Mouse (Mus musculus): ENCODE measurements around the gene Knop1. TPM values are rescaled to one million over a fixed set of nuclear protein-coding genes. Genes with fewer than 3 reads are reported as not detected.
A peak's percentile ranks its signal among the peaks of the same experiment; 100 is the strongest.

Knop1 gene
- total RNA-seq, 2 experiments from 2014 or later: 25.2 to 27.6 TPM

DNA sequence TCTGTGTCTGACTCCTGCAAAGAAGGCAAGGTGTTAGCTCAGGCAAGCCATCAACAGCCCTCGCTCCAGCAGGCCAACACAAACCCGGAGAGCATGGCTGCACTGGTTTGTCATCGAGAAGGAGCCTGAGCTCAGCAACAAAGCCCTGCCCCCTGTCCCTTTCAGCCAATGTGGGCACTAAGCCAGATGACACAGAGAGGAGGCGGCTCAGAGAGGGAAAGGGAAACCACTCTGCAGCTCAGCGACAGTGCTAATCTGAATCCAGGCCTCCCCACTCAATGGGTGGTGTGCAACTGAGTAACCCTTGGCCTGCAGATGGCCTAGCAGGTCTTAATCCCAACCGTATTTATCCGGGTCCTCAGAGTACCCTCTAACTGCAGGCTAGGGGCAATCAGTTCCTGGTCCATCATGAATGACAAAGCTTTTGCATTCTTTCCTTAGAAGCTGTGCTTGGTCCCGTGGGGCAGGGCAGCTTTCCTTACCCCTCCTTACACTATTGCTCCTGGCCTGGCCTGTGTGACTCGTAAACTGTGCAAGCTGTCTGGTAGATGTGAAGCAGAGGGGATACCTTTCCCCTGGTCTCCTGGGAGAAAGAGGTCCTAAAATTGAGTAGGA, 5.3 kb downstream of the Knop1 start:
- intact Hi-C loops (cut with DNase I; ENCODE audit: low total_unique reads): loop anchor here (10.0 kb wide), 2 partner anchors 74 to 144 kb away; partner anchors contain the start of gene Gprc5b
- DNase-seq: no peak

GRCm38 (mm10) chr7:118849543-118850250, 6.4 kb downstream of the Knop1 start:
- intact Hi-C loops (cut with DNase I; ENCODE audit: low total_unique reads): loop anchor here (10.0 kb wide), 3 partner anchors 75 to 145 kb away; partner anchors contain the start of gene Gprc5b

DNA sequence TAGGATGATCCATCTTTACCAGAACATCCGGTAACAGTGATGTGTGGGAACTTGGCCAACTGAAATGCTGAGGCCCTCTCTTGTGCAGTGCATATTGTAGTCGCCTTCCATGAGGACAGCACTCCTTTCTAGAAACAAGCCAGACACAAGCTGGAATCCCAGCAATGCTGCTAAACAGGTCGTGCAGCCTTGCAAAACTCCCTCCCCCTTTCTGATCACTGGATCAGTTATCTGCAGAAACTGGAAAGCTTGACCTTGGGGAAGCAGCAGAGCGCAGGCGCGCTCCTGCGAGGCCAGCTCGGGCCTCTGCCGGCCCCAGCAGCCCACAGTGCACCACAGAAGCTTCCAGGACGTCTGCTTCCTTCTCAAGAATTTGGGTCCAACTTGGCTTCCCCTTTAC, 7.3 kb downstream of the Knop1 start:
- intact Hi-C loops (cut with DNase I; ENCODE audit: low total_unique reads): loop anchor here (10.0 kb wide), 1 partner anchor 84 kb away; no protein-coding TSS in a partner anchor
- no peak for DNase-seq

More at GRCm38 (mm10) chr7:118849543-118850250, 6.4 kb downstream of the Knop1 start:
- no peak for DNase-seq

DNA sequence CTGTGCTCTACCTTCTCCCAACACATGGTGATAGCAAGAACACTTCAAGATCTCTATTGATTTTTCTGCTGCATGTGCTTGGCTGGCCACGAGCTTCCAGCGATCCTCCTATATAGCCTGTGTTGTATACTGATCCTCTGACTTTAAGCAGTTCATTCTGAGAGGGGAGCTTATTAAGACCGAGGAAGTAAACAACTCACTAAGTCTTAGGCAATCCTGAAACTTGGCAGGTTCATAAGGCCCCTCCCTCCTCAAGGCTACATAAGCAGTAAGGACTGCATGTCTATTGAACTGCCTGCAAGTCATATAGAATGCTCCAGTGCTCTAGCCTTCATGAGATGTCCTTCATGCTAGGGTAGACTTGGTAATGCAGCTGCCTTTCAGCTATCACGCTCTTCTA, 9.7 kb downstream of the Knop1 start:
- intact Hi-C loops (cut with DNase I; ENCODE audit: low total_unique reads): loop anchor here (10.0 kb wide), 1 partner anchor 82 kb away; no protein-coding TSS in a partner anchor
- DNase-seq: no peak

DNA sequence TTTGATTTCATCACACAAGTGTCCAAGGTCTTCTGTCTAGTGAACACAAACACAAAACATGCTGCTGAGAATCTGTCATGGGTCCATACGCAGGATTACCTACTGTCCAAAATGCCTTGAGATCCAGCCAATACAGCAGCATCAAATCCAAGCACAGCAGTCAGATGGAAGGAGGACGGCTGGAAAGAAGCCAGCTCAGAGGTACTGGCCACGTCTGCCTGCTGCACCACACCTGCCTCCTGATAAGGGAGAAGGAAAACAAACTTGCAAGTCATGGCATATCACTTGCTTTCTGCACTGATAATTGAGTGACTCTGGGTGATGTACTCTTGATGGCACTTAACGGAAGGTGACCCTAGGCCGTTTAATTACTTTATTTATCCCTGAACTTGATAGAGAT, 10.9 kb downstream of the Knop1 start:
- intact Hi-C loops (cut with DNase I; ENCODE audit: low total_unique reads): loop anchor here (10.0 kb wide), 1 partner anchor 80 kb away; no protein-coding TSS in a partner anchor
- no peak for DNase-seq

- intact Hi-C loops (cut with DNase I; ENCODE audit: low total_unique reads): loop anchor here (10.0 kb wide), 1 partner anchor 78 kb away; no protein-coding TSS in a partner anchor
- no peak for DNase-seq
Observed at GRCm38 (mm10) chr7:118842938-118843337, 13.1 kb downstream of the Knop1 start.

DNA sequence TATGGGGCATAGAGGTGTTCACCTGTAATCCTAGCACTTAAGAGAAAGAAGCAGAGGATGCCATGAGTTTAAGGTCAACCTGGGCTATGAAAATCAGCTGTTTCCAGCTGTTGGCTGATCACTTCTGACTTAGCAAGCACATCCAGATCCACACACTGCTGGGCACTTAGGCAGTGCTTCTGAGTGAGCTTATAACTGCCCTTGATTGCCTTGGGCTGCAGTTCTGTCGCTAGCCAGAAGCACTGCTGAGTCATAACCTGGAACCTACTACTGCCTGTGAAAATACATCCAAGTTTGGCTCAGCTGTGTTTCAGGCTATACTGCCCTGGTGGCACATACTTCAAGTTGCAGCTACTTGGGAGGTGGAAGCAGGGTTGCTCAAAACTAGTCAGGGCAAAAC, 14.3 kb downstream of the Knop1 start:
- no peak for DNase-seq
- intact Hi-C loops (cut with DNase I; ENCODE audit: low total_unique reads): loop anchor here (10.0 kb wide), 1 partner anchor 77 kb away; no protein-coding TSS in a partner anchor

DNA sequence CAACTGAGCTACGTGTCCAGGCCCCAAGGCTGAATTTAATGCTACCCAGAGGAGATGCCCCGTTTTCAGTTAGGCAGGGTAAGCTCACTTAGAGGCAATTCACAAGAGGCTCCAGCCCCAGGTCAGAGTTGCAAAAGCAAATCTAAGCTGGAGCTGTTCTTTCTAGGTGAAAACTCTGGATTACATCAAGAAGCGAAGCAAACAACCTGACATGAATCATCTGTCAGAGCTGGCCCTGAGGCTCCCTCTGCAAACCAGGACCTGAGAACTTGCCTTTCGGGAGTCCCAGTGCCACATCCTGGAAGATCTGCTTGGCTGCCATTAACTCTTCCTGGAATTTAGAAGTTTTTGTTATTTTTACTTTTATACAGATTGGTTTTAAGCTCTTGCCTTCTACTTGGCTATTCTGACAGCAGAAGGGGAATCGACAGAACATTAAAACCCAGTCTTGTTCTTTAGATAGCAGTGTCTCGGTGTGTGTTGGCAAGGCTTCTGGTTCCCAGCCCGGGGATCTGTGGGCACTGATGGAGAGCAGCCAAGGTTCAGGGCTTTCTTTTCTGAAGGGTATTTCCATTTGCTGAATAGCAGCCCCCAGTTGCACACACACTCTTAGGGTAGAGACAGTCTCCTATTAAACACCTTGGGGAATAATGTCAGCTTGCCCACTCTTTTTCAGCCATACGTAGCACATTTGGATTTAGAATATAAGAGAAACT, 14.9 kb downstream of the Knop1 start:
- no peak for DNase-seq
- intact Hi-C loops (cut with DNase I; ENCODE audit: low total_unique reads): loop anchor here (10.0 kb wide), 1 partner anchor 76 kb away; no protein-coding TSS in a partner anchor

DNA sequence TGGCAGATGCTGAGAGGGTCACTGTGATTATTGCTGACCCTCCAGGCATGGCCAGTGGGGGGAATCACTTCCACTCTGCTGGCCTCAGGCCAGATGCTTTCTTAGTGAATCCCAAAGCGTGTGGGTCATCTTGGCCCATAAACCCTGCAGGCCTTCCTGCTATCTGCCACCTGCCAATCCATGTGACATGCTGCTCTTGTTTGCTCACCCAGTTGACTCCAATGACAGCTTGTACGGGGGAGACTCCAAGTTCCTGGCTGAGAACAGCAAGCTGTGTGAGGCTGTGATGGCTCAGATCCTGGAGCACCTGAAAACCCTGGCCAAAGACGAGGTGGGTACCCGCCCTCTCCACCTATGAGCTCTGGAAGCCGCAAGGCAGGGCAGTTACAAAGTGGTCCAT, 18.2 kb downstream of the Knop1 start:
- intact Hi-C loops (cut with DNase I; ENCODE audit: low total_unique reads): no loop called here
- no peak for DNase-seq

- no peak for DNase-seq
- intact Hi-C loops (cut with DNase I; ENCODE audit: low total_unique reads): no loop called here
Observed at GRCm38 (mm10) chr7:118827975-118828416, 28.1 kb downstream of the Knop1 start.

GRCm38 (mm10) chr7:118824451-118824850, 31.6 kb downstream of the Knop1 start:
- no peak for DNase-seq
- intact Hi-C loops (cut with DNase I; ENCODE audit: low total_unique reads): no loop called here

DNA sequence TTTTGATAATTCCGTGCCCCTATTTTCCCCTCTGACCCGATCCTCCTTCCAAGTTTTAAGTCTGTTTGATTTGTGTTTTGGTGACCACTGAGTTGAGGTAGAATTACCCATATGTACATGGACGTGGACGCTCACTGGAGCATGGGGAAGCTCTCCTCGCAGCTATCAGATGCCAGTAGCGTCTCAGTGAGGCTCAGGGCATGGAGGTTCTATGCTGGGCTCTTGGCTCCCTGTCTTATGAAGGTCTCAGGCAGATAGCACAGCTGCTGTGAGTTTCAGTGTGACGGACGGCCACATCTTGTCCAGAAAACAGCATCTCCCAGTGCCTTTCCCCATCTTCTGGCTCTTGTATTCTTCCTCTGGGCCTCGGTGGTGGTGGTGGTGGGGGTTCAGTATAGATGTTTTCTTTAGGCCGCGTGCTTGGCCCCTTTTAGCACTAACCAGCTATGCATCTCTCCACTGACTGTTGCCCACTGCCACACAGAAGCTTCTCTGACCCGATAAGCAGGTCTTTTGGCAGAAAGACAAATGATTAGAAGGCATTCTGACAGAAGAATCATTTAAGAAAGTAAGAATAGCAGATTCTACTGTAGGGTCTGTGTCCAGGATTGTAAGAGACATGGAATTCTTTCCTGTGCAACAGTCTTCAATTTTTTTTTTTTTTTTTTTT, 34.0 kb downstream of the Knop1 start:
- intact Hi-C loops (cut with DNase I; ENCODE audit: low total_unique reads): no loop called here

DNA sequence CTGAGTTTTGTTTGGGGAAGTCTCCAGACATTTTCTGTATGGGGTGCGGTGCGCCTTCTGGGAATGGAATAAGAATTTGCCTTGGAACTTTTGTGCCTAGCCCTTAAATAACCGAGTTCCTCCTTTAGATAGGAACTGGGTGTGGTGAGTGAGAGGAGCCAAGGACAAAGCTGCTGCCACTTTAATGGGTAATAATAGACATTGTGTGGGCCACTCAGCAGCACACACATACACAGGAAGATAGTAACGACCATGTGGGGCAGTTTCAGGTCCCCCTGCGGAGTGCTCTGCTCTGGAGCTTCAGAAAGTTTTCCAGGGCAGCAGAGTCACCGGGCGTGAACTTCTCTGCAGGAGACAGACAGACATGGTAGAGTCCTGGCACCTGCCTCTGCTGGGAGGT, 34.7 kb downstream of the Knop1 start:
- DNase-seq: no peak
- intact Hi-C loops (cut with DNase I; ENCODE audit: low total_unique reads): no loop called here

More for the DNA sequence above, 34.0 kb downstream of the Knop1 start:
- no peak for DNase-seq

- DNase-seq: no peak
- intact Hi-C loops (cut with DNase I; ENCODE audit: low total_unique reads): no loop called here
Observed at GRCm38 (mm10) chr7:118819666-118820065, 36.4 kb downstream of the Knop1 start.

DNA sequence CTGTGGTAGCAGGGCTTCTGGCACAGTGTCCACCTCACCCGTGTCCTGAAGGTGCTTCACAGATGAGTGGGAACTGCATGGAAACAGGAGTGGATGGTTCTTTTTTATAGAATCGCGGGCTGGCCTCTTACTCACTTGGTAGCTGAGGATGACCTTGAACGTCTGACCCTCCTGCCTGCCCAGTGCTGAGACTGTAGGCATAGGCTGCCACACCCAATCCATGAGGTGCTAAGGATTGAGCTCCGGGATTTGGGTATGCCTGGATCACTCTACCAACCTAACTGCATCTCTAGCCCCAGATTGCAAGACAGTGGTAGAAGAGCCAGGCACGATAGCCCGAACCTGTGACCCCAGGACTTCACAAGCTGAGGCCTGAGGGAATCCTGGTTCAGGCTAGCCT, 38.3 kb downstream of the Knop1 start:
- intact Hi-C loops (cut with DNase I; ENCODE audit: low total_unique reads): no loop called here
- DNase-seq: no peak

GRCm38 (mm10) chr7:118816275-118816674, 39.8 kb downstream of the Knop1 start:
- intact Hi-C loops (cut with DNase I; ENCODE audit: low total_unique reads): no loop called here
- no peak for DNase-seq

DNA sequence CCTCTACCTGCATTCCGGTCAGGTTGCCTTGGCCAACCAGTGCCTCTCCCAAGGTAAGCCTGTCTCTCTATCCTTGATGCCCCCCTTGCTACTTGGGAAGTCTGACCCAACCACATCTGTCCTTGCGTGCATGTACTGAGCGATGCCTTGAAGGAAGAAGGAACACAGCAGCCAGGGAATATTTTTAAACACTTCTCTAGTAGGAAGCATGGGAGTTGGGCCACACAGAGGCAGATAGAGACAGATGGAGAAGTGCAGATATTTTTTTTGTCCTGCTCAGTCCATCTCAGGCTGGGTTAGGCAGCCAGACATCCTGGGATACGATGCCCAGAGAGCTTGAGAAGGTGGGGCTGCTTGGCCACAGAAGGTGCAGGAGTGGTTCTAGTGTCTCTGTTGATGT, 42.5 kb downstream of the Knop1 start:
- DNase-seq: no peak
- intact Hi-C loops (cut with DNase I; ENCODE audit: low total_unique reads): no loop called here

GRCm38 (mm10) chr7:118811407-118812106, 44.5 kb downstream of the Knop1 start:
- no peak for DNase-seq
- intact Hi-C loops (cut with DNase I; ENCODE audit: low total_unique reads): no loop called here

DNA sequence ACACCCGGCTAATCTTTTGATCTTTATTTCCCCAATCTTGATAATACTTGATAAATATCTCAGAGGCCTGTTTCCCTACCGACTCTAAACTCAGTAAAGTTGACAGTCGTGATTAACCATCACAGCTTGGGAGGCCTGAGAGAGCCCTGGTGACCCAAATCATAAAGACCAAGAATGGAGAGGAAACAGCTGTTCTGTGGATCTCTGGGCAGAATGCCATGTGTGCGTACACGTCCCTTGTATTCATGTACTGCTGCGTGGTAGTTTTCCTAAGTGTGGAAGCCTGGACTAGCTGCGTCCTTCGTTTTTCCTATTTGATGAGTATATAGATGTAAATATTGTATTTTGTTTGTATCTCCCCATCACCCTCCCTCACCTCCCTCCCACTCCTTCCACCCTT, 48.2 kb downstream of the Knop1 start:
- peak; percentile 28 for DNase-seq
- intact Hi-C loops (cut with DNase I; ENCODE audit: low total_unique reads): no loop called here

Data from gastrocnemius, postnatal 14 days (tissue).